ENCODE assay signal across 8 mouse cellular contexts in the genomic region with DNA sequence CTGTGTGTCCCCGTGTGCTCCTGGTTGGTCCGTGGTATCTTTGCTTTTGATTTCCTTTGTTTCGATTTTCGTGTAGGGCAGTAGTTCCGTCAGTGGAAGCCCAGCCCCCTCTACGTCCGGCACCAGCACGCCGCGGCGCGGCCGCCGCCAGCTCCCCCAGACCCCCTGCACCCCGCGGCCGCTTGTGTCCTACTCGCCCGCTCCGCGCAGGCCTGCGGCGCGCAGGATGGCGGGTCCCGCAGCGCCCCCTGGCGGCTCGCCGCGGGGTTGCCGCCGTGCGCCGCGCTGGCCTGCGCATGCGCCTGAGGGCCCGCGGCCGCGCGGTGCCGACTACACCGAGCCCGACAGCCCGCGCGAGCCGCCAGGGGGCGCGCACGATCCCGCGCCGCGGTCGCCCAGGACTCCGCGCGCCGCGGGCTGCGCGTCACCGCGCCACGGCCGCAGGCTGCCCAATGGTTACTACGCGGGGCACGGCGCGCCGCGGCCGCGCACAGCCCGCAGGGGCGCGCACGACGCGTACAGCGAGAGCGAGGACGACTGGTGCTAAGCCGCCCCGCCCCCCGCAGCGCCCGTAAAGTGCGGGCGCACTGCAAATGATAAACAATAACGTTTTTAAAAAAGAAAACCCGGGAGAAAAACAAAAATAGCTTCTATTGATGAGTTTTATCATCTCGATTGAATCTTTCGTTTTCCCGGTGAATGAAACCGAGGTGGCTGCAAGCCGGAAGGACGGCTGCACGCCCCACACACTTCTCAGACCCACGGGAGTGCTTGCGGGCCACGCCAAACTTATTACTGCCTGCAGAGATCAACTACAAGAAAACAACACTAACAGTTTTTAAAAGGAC. TPM values are rescaled to one million over a fixed set of nuclear protein-coding genes. Genes with fewer than 3 reads are reported as not detected.
DNase-seq lines count a peak whose midpoint lies in the region; ATAC-seq and TF ChIP-seq lines count a peak whose summit lies in the region.

No protein-coding gene starts in this region.

- peak overlapping the region; percentile 88 for H3K4me2 ChIP-seq in kidney, embryonic 15.5 days
- H3K4me2 ChIP-seq in limb, embryonic 15.5 days, result peak overlapping the region; percentile 81
- peak overlapping the region; percentile 78 for H3K4me2 ChIP-seq in midbrain, postnatal 0 days (ENCODE audit: low read depth, low read length, poor library complexity, severe bottlenecking)

- TF ChIP-seq CTCF in bone marrow macrophage, adult 2 months (IDR thresholded peaks at IDR 0.05; ENCODE audit: low read depth, low read length), result peak; percentile 18; the same call in 1 of the 2 replicates
- TF ChIP-seq CTCF in embryonic fibroblast, embryonic 13.5 days (IDR thresholded peaks at IDR 0.05; ENCODE audit: borderline replicate concordance, insufficient read depth, low read length), result peak; percentile 27; the same call in 1 of the 2 replicates
- TF ChIP-seq CTCF in midbrain, postnatal 0 days (IDR thresholded peaks at IDR 0.05), result peak; percentile 66

- 1% methylated on average over 106 of the region's 106 CpGs for WGBS in heart, embryonic 10.5 days
- under 1% methylated on average over 106 of the region's 106 CpGs for WGBS in kidney, embryonic 15.5 days
- WGBS in limb, embryonic 15.5 days, result under 1% methylated on average over 98 of the region's 106 CpGs
- under 1% methylated on average over 68 of the region's 106 CpGs for WGBS in midbrain, postnatal 0 days

- H3K36me3 ChIP-seq in heart, embryonic 10.5 days, result no peaks in the 10 kb centered on the region
- H3K36me3 ChIP-seq in kidney, embryonic 15.5 days, result no peaks in the 10 kb centered on the region
- H3K36me3 ChIP-seq in limb, embryonic 15.5 days, result no peaks in the 10 kb centered on the region
- 0 out of 2 replicates have a peak, but pooled peaks cover 4% of the 10 kb centered on the region for H3K36me3 ChIP-seq in midbrain, postnatal 0 days (ENCODE audit: insufficient read depth, low read length)

- peak; percentile 94 for ATAC-seq in kidney, embryonic 15.5 days (replicated peaks; ENCODE audit: low FRiP score)
- peak; percentile 92 for ATAC-seq in limb, embryonic 15.5 days (ENCODE audit: insufficient number of reproducible peaks, low FRiP score, low TSS enrichment, low read depth)
- peak; percentile 92 for ATAC-seq in midbrain, postnatal 0 days (ENCODE audit: low FRiP score)

- no peaks in the 10 kb centered on the region for H3K9me3 ChIP-seq in heart, embryonic 10.5 days
- no peaks in the 10 kb centered on the region for H3K9me3 ChIP-seq in kidney, embryonic 15.5 days (replicated peaks)
- H3K9me3 ChIP-seq in limb, embryonic 15.5 days, result no peaks in the 10 kb centered on the region
- H3K9me3 ChIP-seq in midbrain, postnatal 0 days (ENCODE audit: low read length), result no peaks in the 10 kb centered on the region

- peak overlapping the region; percentile 62 for H3K9ac ChIP-seq in kidney, embryonic 15.5 days
- H3K9ac ChIP-seq in limb, embryonic 15.5 days, result peak overlapping the region; percentile 66
- peak overlapping the region; percentile 68 for H3K9ac ChIP-seq in midbrain, postnatal 0 days (replicated peaks; ENCODE audit: low read length, poor library complexity, severe bottlenecking)

- peak overlapping the region; percentile 72 for H3K4me3 ChIP-seq in bone marrow macrophage, adult 2 months (ENCODE audit: insufficient read depth, low read length)
- peak overlapping the region; percentile 56 for H3K4me3 ChIP-seq in embryonic fibroblast, embryonic 13.5 days (ENCODE audit: insufficient read depth, low read length)
- H3K4me3 ChIP-seq in heart, embryonic 10.5 days, result peak overlapping the region; percentile 70
- peak overlapping the region; percentile 60 for H3K4me3 ChIP-seq in kidney, embryonic 15.5 days (replicated peaks)
- peak overlapping the region; percentile 52 for H3K4me3 ChIP-seq in limb, embryonic 15.5 days
- H3K4me3 ChIP-seq in midbrain, postnatal 0 days (ENCODE audit: low read depth, low read length), result peak overlapping the region; percentile 41

- no peaks in the 10 kb centered on the region for H3K27me3 ChIP-seq in heart, embryonic 10.5 days (ENCODE audit: insufficient read depth, poor library complexity, severe bottlenecking)
- H3K27me3 ChIP-seq in kidney, embryonic 15.5 days, result no peaks in the 10 kb centered on the region
- no peaks in the 10 kb centered on the region for H3K27me3 ChIP-seq in limb, embryonic 15.5 days
- no peaks in the 10 kb centered on the region for H3K27me3 ChIP-seq in midbrain, postnatal 0 days (ENCODE audit: insufficient read depth, low read length)

- H3K27ac ChIP-seq in bone marrow macrophage, adult 2 months (ENCODE audit: insufficient read depth, low read depth, low read length), result peak overlapping the region; percentile 23; the same call in 1 of the 2 replicates
- 0 out of 2 replicates have a peak overlapping the region, but pooled peaks have one; percentile 34 for H3K27ac ChIP-seq in embryonic fibroblast, embryonic 13.5 days (ENCODE audit: insufficient read depth, low read length)
- peak overlapping the region; percentile 93 for H3K27ac ChIP-seq in heart, embryonic 10.5 days
- H3K27ac ChIP-seq in kidney, embryonic 15.5 days, result peak overlapping the region; percentile 94
- peak overlapping the region; percentile 94 for H3K27ac ChIP-seq in limb, embryonic 15.5 days
- peak overlapping the region; percentile 70 for H3K27ac ChIP-seq in midbrain, postnatal 0 days (ENCODE audit: low read depth, low read length)

- peak; percentile 94 for DNase-seq in A20 (ENCODE audit: low read depth, low spot score)
- peak; percentile 91 for DNase-seq in heart, embryonic 10.5 days (ENCODE audit: low spot score)
- peak; percentile 97 for DNase-seq in midbrain, postnatal 0 days (ENCODE audit: low spot score)
- DNase-seq in spleen, postnatal 10 days (ENCODE audit: low spot score in 2 of 2), result peak; percentile 94 to 96

- peaks cover 4% of the 10 kb centered on the region; the same call in 1 of the 2 replicates for H3K4me1 ChIP-seq in bone marrow macrophage, adult 2 months (ENCODE audit: control insufficient read depth, insufficient read depth, low read length)
- peaks cover 20% of the 10 kb centered on the region for H3K4me1 ChIP-seq in embryonic fibroblast, embryonic 13.5 days (ENCODE audit: control insufficient read depth, insufficient read depth, low read length)
- peaks cover 43% of the 10 kb centered on the region for H3K4me1 ChIP-seq in heart, embryonic 10.5 days
- peaks cover 34% of the 10 kb centered on the region for H3K4me1 ChIP-seq in kidney, embryonic 15.5 days
- peaks cover 40% of the 10 kb centered on the region for H3K4me1 ChIP-seq in limb, embryonic 15.5 days
- H3K4me1 ChIP-seq in midbrain, postnatal 0 days (ENCODE audit: insufficient read depth, low read length), result 0 out of 2 replicates have a peak, but pooled peaks cover 4% of the 10 kb centered on the region

- no peak for TF ChIP-seq POLR2A in bone marrow macrophage, adult 2 months (IDR thresholded peaks at IDR 0.05; ENCODE audit: borderline replicate concordance, low read depth, low read length)
- peak; percentile 44 for TF ChIP-seq POLR2A in embryonic fibroblast, embryonic 13.5 days (IDR thresholded peaks at IDR 0.05; ENCODE audit: low read depth, low read length)

RNA-seq across cellular contexts. Expression of gene Ier2, which starts 23.3 kb away (rescaled TPM):
- 23.3 and 24.7 TPM in 2 replicates for polyA plus RNA-seq in bone marrow macrophage, adult 2 months (2012; ENCODE audit: insufficient read depth, insufficient read length, missing spikeins)
- 38.2 and 38.6 TPM in 2 replicates for polyA plus RNA-seq in embryonic fibroblast, embryonic 13.5 days (2011; ENCODE audit: insufficient read length, low read depth, missing spikeins)
- 71.6 and 103 TPM in 2 replicates for polyA plus RNA-seq in heart, embryonic 10.5 days (2016; fragmentation: Nextera tagmentation; extraction: Ambion mirVana)
- 73.4 and 80.3 TPM in 2 replicates for polyA plus RNA-seq in kidney, embryonic 15.5 days (2015; fragmentation: Nextera tagmentation; extraction: Ambion mirVana)
- 80.6 and 81.7 TPM in 2 replicates for polyA plus RNA-seq in limb, embryonic 15.5 days (2015; fragmentation: Nextera tagmentation; extraction: Ambion mirVana)
- total RNA-seq in midbrain, postnatal 0 days (2014; rRNA removed), result 3.9 and 4.3 TPM in 2 replicates
- polyA plus RNA-seq in midbrain, postnatal 0 days (2015; fragmentation: Nextera tagmentation; extraction: Ambion mirVana), result 12.8 and 14.7 TPM in 2 replicates

RNA-seq across cellular contexts. Expression of gene Trmt1, which starts 46.7 kb away (rescaled TPM):
- polyA plus RNA-seq in bone marrow macrophage, adult 2 months (2012; ENCODE audit: insufficient read depth, insufficient read length, missing spikeins), result 46.8 and 58.4 TPM in 2 replicates
- polyA plus RNA-seq in embryonic fibroblast, embryonic 13.5 days (2011; ENCODE audit: insufficient read length, low read depth, missing spikeins), result 80.2 and 86.7 TPM in 2 replicates
- polyA plus RNA-seq in heart, embryonic 10.5 days (2016; fragmentation: Nextera tagmentation; extraction: Ambion mirVana), result 59.8 and 64.6 TPM in 2 replicates
- polyA plus RNA-seq in kidney, embryonic 15.5 days (2015; fragmentation: Nextera tagmentation; extraction: Ambion mirVana), result 68.7 and 73.8 TPM in 2 replicates
- polyA plus RNA-seq in limb, embryonic 15.5 days (2015; fragmentation: Nextera tagmentation; extraction: Ambion mirVana), result 63.3 and 64.5 TPM in 2 replicates
- total RNA-seq in midbrain, postnatal 0 days (2014; rRNA removed), result 88.5 and 99.5 TPM in 2 replicates
- 74.2 and 75.0 TPM in 2 replicates for polyA plus RNA-seq in midbrain, postnatal 0 days (2015; fragmentation: Nextera tagmentation; extraction: Ambion mirVana)

RNA-seq across cellular contexts. Expression of gene Nacc1, which starts 48.3 kb away (rescaled TPM):
- 30.8 and 35.2 TPM in 2 replicates for polyA plus RNA-seq in bone marrow macrophage, adult 2 months (2012; ENCODE audit: insufficient read depth, insufficient read length, missing spikeins)
- polyA plus RNA-seq in embryonic fibroblast, embryonic 13.5 days (2011; ENCODE audit: insufficient read length, low read depth, missing spikeins), result 47.2 and 54.9 TPM in 2 replicates
- 22.2 and 25.0 TPM in 2 replicates for polyA plus RNA-seq in heart, embryonic 10.5 days (2016; fragmentation: Nextera tagmentation; extraction: Ambion mirVana)
- polyA plus RNA-seq in kidney, embryonic 15.5 days (2015; fragmentation: Nextera tagmentation; extraction: Ambion mirVana), result 23.9 and 25.6 TPM in 2 replicates
- 13.5 and 13.8 TPM in 2 replicates for polyA plus RNA-seq in limb, embryonic 15.5 days (2015; fragmentation: Nextera tagmentation; extraction: Ambion mirVana)
- total RNA-seq in midbrain, postnatal 0 days (2014; rRNA removed), result 87.2 and 102 TPM in 2 replicates
- 13.7 and 13.8 TPM in 2 replicates for polyA plus RNA-seq in midbrain, postnatal 0 days (2015; fragmentation: Nextera tagmentation; extraction: Ambion mirVana)

Comparison
In these comparisons a context has a peak if more than half of its experiments do, and no peak if none do; other contexts are left out.
1. Peak in every context shown above with its lines: DNase-seq, ATAC-seq, H3K4me3 ChIP-seq and H3K27ac ChIP-seq.
2. H3K27ac ChIP-seq: peak in every context shown above with its lines; median percentile 94 in kidney, embryonic 15.5 days; 94 in limb, embryonic 15.5 days; 93 in heart, embryonic 10.5 days; 70 in midbrain, postnatal 0 days; 34 in embryonic fibroblast, embryonic 13.5 days; 23 in bone marrow macrophage, adult 2 months.